Mouse (Mus musculus) ES-E14 (cell line): ENCODE measurements around the gene Defb36. TPM values are rescaled to one million over a fixed set of nuclear protein-coding genes. Genes with fewer than 3 reads are reported as not detected.

Source experiments
- DNase-seq: peaks from one replicate; pipeline ENCODE4 v3.0.0-alpha.2; 2013; ENCODE audit warnings: low read depth, low spot score
- H3K27ac ChIP-seq: 2 replicates; pipeline ENCODE4 v1.5.1; 2012; ENCODE audit warnings: low read depth, mild to moderate bottlenecking, low read length, moderate library complexity, mixed read lengths; ENCODE audit not compliant: poor library complexity, insufficient read depth, severe bottlenecking
- H3K36me3 ChIP-seq: 2 replicates; pipeline ENCODE4 v1.6.1; 2012; ENCODE audit warnings: mild to moderate bottlenecking, low read length, moderate library complexity, mixed read lengths; ENCODE audit not compliant: control insufficient read depth, poor library complexity, insufficient read depth, severe bottlenecking
- H3K4me1 ChIP-seq, 2 experiments: fragments of 150-350 bp in 1 of 2; sonication (generic) in 1 of 2; 2 replicates each; pipeline ENCODE4 v1.6.1; 2012; ENCODE audit warnings: low read length in 2 of 2, mild to moderate bottlenecking in 1 of 2, mixed read lengths in 1 of 2; ENCODE audit not compliant: control insufficient read depth in 2 of 2, insufficient read depth in 2 of 2, poor library complexity in 1 of 2
- H3K4me3 ChIP-seq, 2 experiments: fragments of 150-350 bp in 1 of 2; sonication (generic) in 1 of 2; 2 replicates each; pipeline ENCODE4 v1.5.1; 2012; ENCODE audit warnings: low read length in 2 of 2, low read depth in 1 of 2, mild to moderate bottlenecking in 1 of 2, mixed read lengths in 1 of 2; ENCODE audit not compliant: insufficient read depth in 1 of 2, poor library complexity in 1 of 2, severe bottlenecking in 1 of 2
- H3K9ac ChIP-seq: 2 replicates; pipeline ENCODE4 v1.6.1; 2012; ENCODE audit warnings: low read depth, mild to moderate bottlenecking, low read length, mixed read lengths; ENCODE audit not compliant: poor library complexity, insufficient read depth, severe bottlenecking
- H3K9me3 ChIP-seq: fragments of 150-350 bp; sonication (generic); 2 replicates; pipeline ENCODE4 v1.6.1; 2012; ENCODE audit warnings: low read depth, mild to moderate bottlenecking, low read length; ENCODE audit not compliant: control insufficient read depth, insufficient read depth
- CHD2 ChIP-seq: IDR thresholded peaks from 2 replicates; pipeline ENCODE4 v1.6.1; 2014; ENCODE audit warnings: mild to moderate bottlenecking, low read depth, low read length, inconsistent platforms
- HCFC1 ChIP-seq: IDR thresholded peaks from 2 replicates; pipeline ENCODE4 v1.6.1; 2012; ENCODE audit warnings: low read length, inconsistent platforms, borderline replicate concordance; ENCODE audit not compliant: insufficient read depth
- MAFK ChIP-seq: IDR thresholded peaks from 2 replicates; pipeline ENCODE4 v1.6.1; 2014; ENCODE audit warnings: mild to moderate bottlenecking, low read depth, low read length, inconsistent platforms; ENCODE audit not compliant: insufficient read depth
- ZC3H11A ChIP-seq: IDR thresholded peaks from 2 replicates; pipeline ENCODE4 v1.6.1; 2012; ENCODE audit warnings: low read depth, mild to moderate bottlenecking, inconsistent platforms, low read length, borderline replicate concordance
- ZNF384 ChIP-seq: IDR thresholded peaks from 2 replicates; pipeline ENCODE4 v1.6.1; 2012; ENCODE audit warnings: low read depth, low read length, inconsistent platforms
- in situ Hi-C, 2 experiments: fragments of 600-800 bp; cut with MboI; formaldehyde crosslinking; loops; one replicate each; pipeline ENCODE4 v1.15.1; 2025; ENCODE audit warnings: low sequenced_read_pairs in 2 of 2, inconsistent platforms in 1 of 2; ENCODE audit not compliant: unreplicated experiment in 2 of 2
- total RNA-seq: library from RNA; depleted of rRNA; stranded (reverse); fragments of 300-350 nt; gene quantifications from 2 replicates; pipeline ENCODE4 v1.2.3, GENCODE M21; 2012

Defb36 gene
- total RNA-seq, 1 experiment = not detected

DNA sequence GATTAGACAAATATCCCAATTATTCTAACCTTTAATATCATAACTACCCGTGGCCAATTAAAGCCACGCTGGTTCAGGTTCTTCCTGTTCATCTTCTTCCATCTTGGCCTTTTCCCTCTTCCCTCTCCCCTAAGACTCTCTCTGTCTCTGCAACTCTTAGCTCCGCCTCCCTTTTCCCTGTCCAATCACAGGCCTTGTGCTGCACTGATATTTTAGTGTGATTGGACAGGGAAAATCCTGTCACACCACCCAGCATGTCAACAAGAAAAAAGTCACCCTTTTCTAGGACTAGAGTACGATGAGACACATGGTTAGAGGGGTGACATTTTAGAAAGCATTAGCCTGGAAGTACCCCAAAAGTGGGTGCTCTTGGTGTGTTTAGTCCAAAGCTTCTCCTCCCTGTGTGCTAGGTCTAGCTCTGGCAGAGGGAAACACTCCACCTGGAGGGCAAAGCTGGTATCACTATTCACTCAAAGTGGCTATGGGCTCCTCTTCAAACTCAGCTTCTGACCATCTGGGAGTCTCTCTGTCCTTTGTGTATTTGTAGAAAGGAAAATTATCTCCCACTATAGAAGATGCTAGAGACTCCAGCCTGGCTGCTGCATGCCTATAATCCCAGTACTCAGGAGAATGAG is 17.1 kb upstream of the Defb36 start:
- H3K9ac ChIP-seq = no peak overlapping the region
- in situ Hi-C loops = no loop called here
- DNase-seq = peak; percentile 55

DNA sequence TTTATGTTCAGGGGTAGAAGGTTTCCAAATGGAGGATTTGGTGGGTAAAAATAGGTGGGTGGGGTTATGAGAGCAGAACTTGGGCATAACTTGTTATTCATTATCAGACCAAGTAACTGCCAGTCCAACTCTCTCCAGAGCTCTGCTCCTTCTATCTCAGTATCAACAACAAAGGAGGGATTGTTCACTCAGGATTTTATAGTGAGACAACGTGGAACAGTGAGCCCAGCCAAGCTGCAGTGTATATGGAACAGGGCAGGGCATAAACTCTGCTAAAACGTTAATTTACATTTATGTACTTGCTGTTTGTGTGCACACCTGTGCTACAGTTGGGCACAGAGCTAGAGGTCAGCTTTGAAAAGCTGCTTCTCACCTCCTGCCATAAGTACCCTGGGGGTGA is 15.7 kb upstream of the Defb36 start:
- Histone ChIP-seq H3K4me1 (no peaks in the 10 kb centered on the region), H3K36me3 (no peaks in the 10 kb centered on the region), H3K4me3 (no peak overlapping the region), H3K9ac (no peak overlapping the region), H3K27ac (no peak overlapping the region), H3K9me3 (no peaks in the 10 kb centered on the region)
- in situ Hi-C loops = no loop called here
- DNase-seq = no peak
- TF ChIP-seq CHD2 (no peak), ZC3H11A (no peak)

More for the DNA sequence above, 17.1 kb upstream of the Defb36 start:
- Histone ChIP-seq H3K4me1 (no peaks in the 10 kb centered on the region), H3K9me3 (no peaks in the 10 kb centered on the region), H3K36me3 (no peaks in the 10 kb centered on the region), H3K27ac (no peak overlapping the region), H3K4me3 (0 out of 4 replicates have a peak overlapping the region, but pooled peaks of 1 of the 2 experiments have one; percentile 55)
- no peak for TF ChIP-seq ZC3H11A
- no peak for TF ChIP-seq MAFK
- TF ChIP-seq ZNF384 = no peak
- TF ChIP-seq HCFC1 = no peak
- no peak for TF ChIP-seq CHD2

DNA sequence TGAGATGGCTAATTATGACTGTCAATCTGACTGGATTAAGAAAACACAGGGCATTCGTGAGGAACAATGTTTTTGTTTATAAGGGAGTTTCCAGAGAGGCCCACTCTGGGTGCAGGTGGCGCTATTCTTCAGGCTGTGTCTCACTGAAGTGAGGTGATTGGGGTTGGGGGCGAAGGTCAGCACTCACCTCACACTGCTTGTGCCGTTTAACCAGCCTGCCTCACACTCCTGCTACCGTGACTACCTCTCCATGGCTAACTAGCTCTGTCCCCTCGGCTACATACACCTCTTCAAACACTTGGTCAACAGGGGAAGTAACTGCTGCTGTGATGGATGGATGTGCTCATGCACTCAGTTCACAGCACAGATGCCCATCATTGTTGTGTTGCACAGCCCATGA is 15.1 kb upstream of the Defb36 start:
- H3K27ac ChIP-seq = no peak overlapping the region

GRCm38 (mm10) chr2:152599299-152599698 is 4.8 kb upstream of the Defb36 start, which contains the start of gene Defb45:
TSS of gene Defb45 (minus strand) at chr2:152599399.
- no peak for DNase-seq
- in situ Hi-C loops = no loop called here
- TF ChIP-seq HCFC1 = no peak
- no peak for TF ChIP-seq ZNF384
- no peak for TF ChIP-seq CHD2
- no peak for TF ChIP-seq ZC3H11A
- TF ChIP-seq MAFK = no peak
- no peak within 1 kb of the TSS for H3K4me3 ChIP-seq
- H3K27ac ChIP-seq = no peak within 1 kb of the TSS
- no peaks in the 10 kb centered on the region for H3K36me3 ChIP-seq
- no peak within 1 kb of the TSS for H3K9ac ChIP-seq
- no peaks in the 10 kb centered on the region for H3K9me3 ChIP-seq
- H3K4me1 ChIP-seq = peaks cover 0 to 2% of the 10 kb centered on the region in 2 experiments; a peak in 1 of 4 replicates

More for the DNA sequence above, 15.1 kb upstream of the Defb36 start:
- H3K9ac ChIP-seq = no peak overlapping the region
- no peak overlapping the region for H3K4me3 ChIP-seq
- no peak for DNase-seq
- H3K4me1 ChIP-seq = no peaks in the 10 kb centered on the region
- H3K9me3 ChIP-seq = no peaks in the 10 kb centered on the region
- no peak for TF ChIP-seq ZNF384
- no peak for TF ChIP-seq HCFC1
- in situ Hi-C loops = no loop called here
- H3K36me3 ChIP-seq = no peaks in the 10 kb centered on the region

DNA sequence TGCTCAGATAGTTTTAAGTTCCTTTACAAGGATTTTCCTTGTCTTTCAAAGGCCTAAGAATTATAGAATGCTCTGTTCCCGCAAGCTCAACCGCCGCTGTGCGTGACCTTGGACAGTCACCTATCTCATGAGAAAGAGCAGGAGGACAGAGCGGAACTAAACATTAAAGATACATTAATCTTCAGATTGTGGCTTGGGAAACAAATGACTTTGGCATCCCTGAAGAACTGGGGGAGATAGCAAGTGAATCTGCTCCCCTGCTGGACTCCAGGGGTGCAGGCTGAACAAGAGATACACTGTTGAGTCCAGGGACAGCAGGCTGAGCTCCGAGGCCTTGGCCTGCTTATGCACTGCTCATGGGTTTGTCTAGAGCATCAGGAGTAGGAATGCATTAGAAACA is 4.1 kb upstream of the Defb36 start:
- DNase-seq = no peak
- H3K27ac ChIP-seq = no peak overlapping the region
- in situ Hi-C loops = no loop called here
- H3K9me3 ChIP-seq = no peaks in the 10 kb centered on the region
- H3K36me3 ChIP-seq = no peaks in the 10 kb centered on the region
- H3K4me3 ChIP-seq = no peak overlapping the region
- peaks cover 0 to 2% of the 10 kb centered on the region in 2 experiments; a peak in 1 of 4 replicates for H3K4me1 ChIP-seq
- TF ChIP-seq ZNF384 (no peak), MAFK (no peak), ZC3H11A (no peak), HCFC1 (no peak), CHD2 (no peak)
- no peak overlapping the region for H3K9ac ChIP-seq
